Mouse (Mus musculus) embryonic fibroblast, embryonic 13.5 days (primary cell): ENCODE measurements around the gene Fau. TPM values are rescaled to one million over a fixed set of nuclear protein-coding genes. Genes with fewer than 3 reads are reported as not detected.

Experiments
- H3K27ac ChIP-seq: 2 replicates; pipeline ENCODE4 v1.5.1; 2012; ENCODE audit warnings: low read length, control low read depth, inconsistent platforms; ENCODE audit not compliant: insufficient read depth
- H3K4me1 ChIP-seq: 2 replicates; pipeline ENCODE4 v1.6.1; 2011; ENCODE audit warnings: low read length; ENCODE audit not compliant: control insufficient read depth, insufficient read depth
- H3K4me3 ChIP-seq: 2 replicates; pipeline ENCODE4 v1.5.1; 2011; ENCODE audit warnings: mild to moderate bottlenecking, control low read depth, low read length; ENCODE audit not compliant: insufficient read depth
- CTCF ChIP-seq: IDR thresholded peaks from 2 replicates; pipeline ENCODE4 v1.5.1; 2011; ENCODE audit warnings: mild to moderate bottlenecking, control low read depth, low read length, moderate library complexity, borderline replicate concordance; ENCODE audit not compliant: insufficient read depth
- POLR2A ChIP-seq: IDR thresholded peaks from 2 replicates; pipeline ENCODE4 v1.6.1; 2011; ENCODE audit warnings: low read depth, mild to moderate bottlenecking, control low read depth, low read length, moderate library complexity
- polyA plus RNA-seq: library from polyadenylated mRNA; stranded (reverse); fragments of >200 nt; gene quantifications from 2 replicates; pipeline ENCODE4 v1.2.4, GENCODE M21; 2011; ENCODE audit warnings: low read depth; ENCODE audit not compliant: missing spikeins, insufficient read length

Fau gene
- 1,065 and 1,194 TPM in 2 replicates for polyA plus RNA-seq

DNA sequence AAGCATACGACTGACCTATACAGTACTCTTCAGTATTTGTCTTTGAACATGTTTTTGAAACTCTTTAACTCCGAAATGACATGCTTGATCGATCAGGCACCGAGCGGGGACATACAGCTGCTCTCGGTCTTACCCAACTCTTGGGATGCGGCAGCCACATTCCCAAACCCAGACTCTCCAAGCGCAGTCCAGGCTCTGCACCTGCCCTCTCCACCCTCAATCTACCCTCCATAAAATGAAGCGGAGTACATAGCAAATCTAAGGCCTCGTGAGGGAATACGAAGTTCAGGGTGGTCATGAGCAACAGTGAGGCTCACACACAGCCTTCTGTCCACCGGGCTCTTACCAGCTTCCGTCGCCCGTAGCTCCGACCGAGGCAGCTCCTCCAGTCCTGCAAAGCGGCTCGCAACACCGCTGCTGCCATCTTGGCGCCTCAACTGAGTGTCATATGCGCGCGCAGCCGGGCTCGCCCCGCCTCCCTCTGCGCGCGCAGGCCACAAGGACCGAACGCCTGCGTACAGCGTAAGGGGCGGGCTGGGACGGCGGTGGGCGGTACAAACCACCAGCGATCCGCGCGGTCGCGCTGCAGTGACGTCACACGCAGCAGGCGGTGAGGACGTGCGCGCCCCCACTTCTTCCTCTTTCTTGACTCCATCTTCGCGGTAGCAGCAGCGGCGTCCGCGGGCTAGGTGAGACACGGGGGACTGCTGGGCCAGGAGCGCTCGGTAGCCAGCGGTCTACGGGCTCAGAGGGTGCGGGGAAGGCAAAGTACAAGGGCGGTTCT is at the start of gene Fau, which contains the start of gene Mrpl49:
Gene Fau, plus strand, starts transcription at position 532 of the 784 bp plus-strand sequence.
Gene Mrpl49, minus strand, starts transcription at position 473 of the 784 bp plus-strand sequence.
- Histone ChIP-seq H3K4me3 (peak within 1 kb of the TSS; percentile 88), H3K4me1 (peaks cover 4% of the 10 kb centered on the region; the same call in 1 of the 2 replicates), H3K27ac (peak within 1 kb of the TSS; percentile 44)
- TF ChIP-seq CTCF (no peak), POLR2A (peak; percentile 94)

DNA sequence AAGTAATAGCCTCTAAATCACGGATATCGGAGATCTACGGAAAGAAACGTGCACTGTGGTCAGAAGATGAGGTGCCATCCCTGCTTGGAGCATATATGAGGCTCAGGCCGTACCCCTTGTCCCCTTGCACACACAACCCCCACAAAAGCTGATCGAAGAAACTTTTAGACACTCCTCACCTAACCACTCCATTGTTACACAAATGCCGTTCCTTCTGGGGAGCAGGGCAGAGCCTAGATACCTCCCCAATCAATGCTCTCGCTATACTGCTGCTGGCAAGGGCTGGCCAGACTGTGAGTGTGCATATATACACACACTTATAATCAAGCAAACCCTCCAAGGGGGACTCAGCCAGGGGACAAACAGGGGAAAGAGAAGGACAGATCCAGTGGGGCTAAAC is 48.5 kb upstream of the Fau start:
- Histone ChIP-seq H3K27ac (no peak overlapping the region), H3K4me3 (no peak overlapping the region), H3K4me1 (no peaks in the 10 kb centered on the region; the same call in 1 of the 2 replicates)
- no peak for TF ChIP-seq POLR2A
- no peak for TF ChIP-seq CTCF

DNA sequence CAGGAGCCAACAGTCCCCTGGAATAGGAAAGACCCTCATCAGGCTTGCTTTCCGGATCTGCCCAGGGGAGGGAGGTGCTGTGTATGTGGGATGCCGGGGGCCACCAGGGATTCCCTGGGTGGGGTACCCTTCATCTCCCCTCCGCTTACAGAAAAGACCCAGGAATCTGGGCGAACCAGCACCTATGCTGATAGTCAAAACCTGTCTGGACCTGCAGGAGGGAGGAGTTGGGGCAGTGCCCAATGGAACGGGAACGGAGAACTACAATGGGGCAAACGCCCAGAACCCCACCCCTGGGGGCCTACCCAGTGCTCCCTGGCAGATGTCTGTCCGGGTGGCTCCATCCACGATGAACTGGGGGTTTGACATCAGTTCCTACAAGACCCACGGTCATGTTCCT is 44.0 kb upstream of the Fau start:
- no peak for TF ChIP-seq POLR2A
- TF ChIP-seq CTCF: no peak
- no peaks in the 10 kb centered on the region for H3K4me1 ChIP-seq
- H3K27ac ChIP-seq: no peak overlapping the region
- no peak overlapping the region for H3K4me3 ChIP-seq

DNA sequence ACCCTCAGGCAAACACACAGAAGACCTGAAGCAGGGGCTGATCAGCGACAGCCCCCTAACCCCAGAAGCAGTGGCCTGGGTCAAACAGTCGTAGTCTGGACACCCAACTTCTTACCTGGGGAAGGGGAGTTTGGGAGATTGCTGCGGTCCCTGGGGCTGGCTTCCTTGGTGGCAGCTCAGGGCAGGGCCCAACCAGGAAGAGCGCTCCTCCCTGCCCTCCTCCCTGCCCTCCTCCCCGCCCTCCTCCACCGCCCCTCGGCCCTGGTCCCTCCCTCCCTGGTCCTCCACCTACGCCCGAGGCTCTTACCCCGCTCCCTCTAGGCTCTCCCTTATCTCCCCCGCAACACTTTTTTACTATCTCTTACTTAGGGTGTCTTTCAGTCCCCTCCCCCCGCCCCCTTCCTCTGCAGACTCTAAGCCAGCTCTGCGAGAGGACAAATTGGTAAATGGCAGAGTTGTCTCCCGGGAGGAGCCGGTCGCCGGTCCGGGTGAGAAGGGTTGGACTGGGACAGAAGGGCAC is 42.6 kb upstream of the Fau start:
- TF ChIP-seq POLR2A (peak; percentile 67), CTCF (no peak)

DNA sequence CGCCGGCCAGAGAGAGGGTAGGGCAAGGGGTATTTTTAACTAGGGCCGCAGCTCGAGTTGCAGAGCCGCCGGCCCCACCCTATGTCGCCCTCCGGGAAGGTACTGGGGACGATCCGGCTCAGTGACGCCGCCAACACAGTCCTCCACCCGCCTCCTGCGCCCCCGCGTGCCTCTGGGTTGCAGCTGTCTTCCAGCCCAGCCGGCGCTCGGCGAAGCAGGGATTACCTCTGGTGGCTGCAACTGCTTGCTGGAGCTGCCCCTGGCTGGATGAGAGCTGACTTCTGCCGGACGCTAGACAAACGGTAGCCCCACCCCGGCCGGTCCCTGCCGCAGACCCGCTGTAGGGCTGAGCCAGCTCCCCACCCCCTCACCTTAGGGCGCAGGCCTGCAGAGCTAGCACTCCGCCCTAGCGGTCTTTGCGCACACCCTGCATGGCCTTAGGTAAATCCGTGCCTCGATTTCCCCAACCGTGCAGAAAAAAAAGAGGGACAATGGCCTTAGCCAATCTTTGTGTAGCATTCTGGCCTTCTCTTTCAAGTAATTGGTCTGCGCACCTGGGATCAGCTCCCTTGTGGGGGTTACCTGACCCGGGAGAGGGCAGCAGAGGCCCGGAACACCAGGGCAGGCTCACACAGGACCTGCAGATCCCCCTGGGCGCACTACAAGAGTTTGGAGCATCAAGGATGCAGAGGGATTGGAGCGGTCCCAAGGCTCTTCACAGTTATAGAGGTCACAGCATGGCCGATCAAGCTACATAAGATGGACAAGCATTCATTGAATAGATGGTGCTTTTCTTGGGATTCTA is 41.9 kb upstream of the Fau start, which contains the start of gene Capn1:
Gene Capn1, minus strand, starts transcription at position 387 of the 805 bp plus-strand sequence.
- H3K4me3 ChIP-seq: peak within 1 kb of the TSS; percentile 64

More for the DNA sequence above, 42.6 kb upstream of the Fau start:
- peak overlapping the region; percentile 37 for H3K27ac ChIP-seq
- H3K4me1 ChIP-seq: no peaks in the 10 kb centered on the region
- peak overlapping the region; percentile 64 for H3K4me3 ChIP-seq

DNA sequence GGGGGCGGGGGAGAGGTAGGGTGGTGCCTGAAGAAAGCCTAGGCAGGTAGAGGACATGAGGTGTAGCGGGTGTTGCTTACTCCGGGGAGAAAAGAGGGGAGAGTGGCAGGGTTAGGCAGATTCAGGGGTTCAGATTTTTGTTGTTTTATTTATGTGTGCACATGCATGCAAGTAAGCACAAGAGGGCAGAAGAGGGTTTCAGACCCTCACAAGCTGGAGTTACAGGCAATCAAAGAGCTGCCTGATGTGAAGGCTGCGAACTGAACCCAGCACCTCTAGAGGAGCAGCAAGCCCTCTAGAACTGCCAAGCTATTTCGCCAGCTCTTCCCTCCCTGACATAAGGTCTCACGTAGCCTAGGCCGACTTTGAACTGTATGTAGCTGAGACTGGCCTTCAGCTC is 41.1 kb upstream of the Fau start:
- Histone ChIP-seq H3K4me1 (no peaks in the 10 kb centered on the region), H3K27ac (no peak overlapping the region), H3K4me3 (no peak overlapping the region)
- TF ChIP-seq CTCF (no peak), POLR2A (no peak)

More for the DNA sequence above, 41.9 kb upstream of the Fau start, which contains the start of gene Capn1:
- H3K4me1 ChIP-seq: no peaks in the 10 kb centered on the region
- peak within 1 kb of the TSS; percentile 37 for H3K27ac ChIP-seq
- TF ChIP-seq CTCF (peak; percentile 32; the same call in 1 of the 2 replicates), POLR2A (peak; percentile 54)

DNA sequence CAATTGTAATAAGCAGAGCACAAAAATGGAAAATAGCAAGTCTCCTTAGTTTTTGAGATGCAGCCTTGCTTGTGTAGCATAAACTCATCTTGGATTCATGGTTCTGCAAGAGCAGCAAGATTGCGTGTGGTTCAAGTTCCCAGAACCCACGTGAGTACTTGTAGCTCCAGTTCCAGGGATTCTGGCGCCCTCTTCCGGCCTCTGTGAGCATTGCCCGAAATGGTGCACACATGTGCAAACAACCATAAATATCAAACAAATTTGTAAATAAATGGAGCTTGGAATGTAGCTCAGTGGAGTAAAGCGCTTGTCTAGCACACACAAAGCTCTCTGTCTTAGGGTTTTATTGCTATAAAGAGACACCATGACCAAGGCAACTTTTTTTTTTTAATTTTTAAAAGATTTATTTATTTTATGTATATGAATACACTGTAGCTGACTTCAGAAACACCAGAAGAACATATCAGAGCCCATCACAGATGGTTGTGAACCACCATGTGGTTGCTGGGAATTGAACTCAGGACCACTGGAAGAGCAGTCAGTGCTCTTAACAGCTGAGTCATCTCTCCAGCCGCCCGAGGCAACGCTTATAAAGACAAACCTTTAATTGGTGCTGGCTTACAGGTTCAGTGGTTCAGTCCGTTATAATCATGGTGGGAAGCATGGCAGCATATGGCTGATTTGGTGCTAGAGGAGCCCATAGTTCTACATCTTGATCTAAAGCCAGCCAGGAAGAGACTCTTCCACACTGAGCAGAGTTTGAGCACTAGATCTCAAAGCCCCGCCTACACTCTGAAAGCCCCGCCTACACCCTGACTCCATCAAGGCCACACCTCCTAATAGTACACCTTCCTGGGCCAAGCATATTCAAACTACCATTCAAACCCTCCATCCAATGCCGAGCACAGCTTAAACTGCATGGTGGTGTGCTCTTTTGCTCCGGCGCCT is 39.2 kb upstream of the Fau start:
- Histone ChIP-seq H3K4me1 (no peaks in the 10 kb centered on the region), H3K4me3 (no peak overlapping the region), H3K27ac (no peak overlapping the region)
- peak; percentile 78 for TF ChIP-seq CTCF
- no peak for TF ChIP-seq POLR2A

DNA sequence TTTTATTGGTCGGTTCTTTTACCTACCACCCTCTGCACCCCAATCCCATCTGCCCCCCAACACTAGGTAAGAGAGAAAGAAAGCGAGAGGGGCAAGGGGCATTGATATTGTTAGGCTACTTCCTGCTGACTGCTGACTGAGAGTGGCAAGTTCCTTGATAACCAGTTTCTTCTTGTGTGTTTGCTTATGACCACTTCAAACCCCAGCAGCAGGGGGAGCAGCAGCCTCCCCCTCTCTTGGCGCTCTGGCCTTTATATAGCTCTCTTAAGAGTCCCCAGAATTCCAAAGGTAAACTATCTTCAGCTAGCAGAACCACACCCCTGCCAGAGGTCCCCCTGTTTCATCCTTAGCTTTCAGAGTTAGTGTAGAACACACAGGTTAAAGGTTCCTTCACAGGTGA is 37.4 kb upstream of the Fau start:
- H3K27ac ChIP-seq: no peak overlapping the region
- TF ChIP-seq POLR2A (no peak), CTCF (no peak)
- no peaks in the 10 kb centered on the region for H3K4me1 ChIP-seq
- H3K4me3 ChIP-seq: no peak overlapping the region
